Mouse (Mus musculus): ENCODE data around the gene Bub1. TPM values are rescaled to one million over a fixed set of nuclear protein-coding genes. Genes with fewer than 3 reads are reported as not detected.

Gene Bub1
- polyA plus RNA-seq, 1 experiment: 1.1 TPM

DNA sequence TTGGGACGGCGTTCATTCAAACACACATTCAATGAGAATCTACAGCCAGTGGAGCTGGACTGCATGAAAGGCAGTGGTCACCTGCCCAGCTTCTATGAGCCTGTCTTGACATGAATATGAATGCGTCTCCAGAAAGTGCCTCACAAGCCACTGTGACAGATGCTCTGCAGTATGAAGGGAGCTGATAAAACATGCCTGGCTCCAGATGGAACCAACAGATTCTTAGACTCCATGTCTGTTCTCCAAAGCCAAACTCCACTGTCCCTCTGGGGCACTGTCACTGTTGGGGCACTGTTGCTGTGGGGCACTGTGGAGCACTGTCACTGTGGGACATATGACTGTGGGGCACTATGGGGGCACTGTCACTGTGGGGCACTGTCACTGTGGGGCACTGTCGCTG is 77.6 kb downstream of the Bub1 start:
- no peak for DNase-seq
- 95% methylated on average over 4 of the region's 4 CpGs for whole genome bisulfite sequencing
- Histone ChIP-seq H3K4me3 (replicated peaks; ENCODE audit: extremely low read depth, low read depth, low read length) (no peak overlapping the region), H3K4me1 (ENCODE audit: control insufficient read depth, insufficient read depth, low read length) (no peaks in the 10 kb centered on the region)
- no peak for TF ChIP-seq CTCF (IDR thresholded peaks at IDR 0.05; ENCODE audit: insufficient read depth, low read length)
- no peak for TF ChIP-seq POLR2A (IDR thresholded peaks at IDR 0.05; ENCODE audit: borderline replicate concordance, extremely low read depth, low read depth, low read length)

DNA sequence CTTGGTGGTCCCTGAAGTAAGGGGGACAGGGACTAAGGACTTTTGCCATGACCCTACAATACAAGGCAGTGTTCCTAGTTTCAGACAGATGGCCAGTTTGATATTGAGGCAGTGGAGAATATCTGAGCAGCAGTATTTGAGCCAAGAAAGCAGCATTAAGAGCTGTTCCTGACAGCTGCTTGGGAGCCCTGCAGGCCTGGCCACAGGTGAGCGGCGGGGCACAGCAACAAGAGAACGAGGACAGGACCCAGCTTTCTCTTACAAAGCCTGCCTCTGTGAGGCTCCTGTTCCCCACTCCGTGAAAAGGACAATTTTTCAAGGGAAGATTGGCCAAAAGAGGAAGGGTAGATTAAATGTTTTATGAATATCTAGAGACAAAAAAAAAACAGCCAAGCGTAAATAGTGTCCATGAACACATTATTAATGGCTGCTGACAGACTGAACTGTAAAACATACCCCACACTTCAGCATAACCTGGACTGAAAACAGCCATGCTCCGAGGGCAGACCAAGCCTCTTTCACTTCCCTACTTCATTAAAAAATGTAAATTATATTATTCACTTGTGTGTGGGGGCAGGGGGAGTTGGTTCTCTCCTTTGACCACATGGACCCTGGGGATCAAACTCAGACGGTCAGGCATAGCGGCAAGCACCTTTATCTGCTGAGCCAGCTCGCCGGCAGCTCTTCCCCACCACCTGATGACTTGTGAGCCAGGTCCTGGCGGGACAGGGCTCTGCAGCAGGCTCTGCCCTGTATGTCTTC is 79.6 kb downstream of the Bub1 start:
- WGBS: 80% methylated on average over 11 of the region's 11 CpGs
- DNase-seq: no peak
- no peak overlapping the region for H3K4me3 ChIP-seq (replicated peaks; ENCODE audit: extremely low read depth, low read depth, low read length)
- no peaks in the 10 kb centered on the region for H3K4me1 ChIP-seq (ENCODE audit: control insufficient read depth, insufficient read depth, low read length)
- TF ChIP-seq POLR2A (IDR thresholded peaks at IDR 0.05; ENCODE audit: borderline replicate concordance, extremely low read depth, low read depth, low read length): no peak
- no peak for TF ChIP-seq CTCF (IDR thresholded peaks at IDR 0.05; ENCODE audit: insufficient read depth, low read length)

Other genes with a start within 250 kb of the Bub1 start
- 1.7 and 2.9 TPM in 2 replicates for gene Zfp661, start 244.8 kb downstream of the Bub1 start, polyA plus RNA-seq (2012; rRNA removed)
- gene Mrps5, start 244.6 kb downstream of the Bub1 start, polyA plus RNA-seq (2012; rRNA removed): 32.0 and 37.8 TPM in 2 replicates
- 8.7 and 10.9 TPM in 2 replicates for gene Mal, start 175.2 kb downstream of the Bub1 start, polyA plus RNA-seq (2012; rRNA removed)
- gene Mall, start 101.9 kb downstream of the Bub1 start, polyA plus RNA-seq (2012; rRNA removed): 11.4 and 28.6 TPM in 2 replicates
- gene Nphp1, start 43.0 kb downstream of the Bub1 start, polyA plus RNA-seq (2012; rRNA removed): 9.2 and 14.5 TPM in 2 replicates
- gene Mtln, start 39.4 kb downstream of the Bub1 start, polyA plus RNA-seq (2012; rRNA removed): 55.0 and 60.0 TPM in 2 replicates
- 40.9 and 52.4 TPM in 2 replicates for gene Acoxl, start 7.0 kb upstream of the Bub1 start, polyA plus RNA-seq (2012; rRNA removed)

Measured in lung, adult 2 months (tissue).